Mouse (Mus musculus) MEL (cell line): Measurements from ENCODE around the gene Trip11.

ENCODE experiments used
- CTCF ChIP-seq, 3 experiments: IDR thresholded peaks in 2 of 3; conservative IDR thresholded peaks in 1 of 3; 2 replicates each; pipeline ENCODE4 v1.5.1; 2011 to 2012; ENCODE audit warnings: low read length in 3 of 3, low read depth in 2 of 3, mild to moderate bottlenecking in 2 of 3, improper control_type of control experiment in 1 of 3, inconsistent platforms in 1 of 3, mixed read lengths in 1 of 3, moderate library complexity in 1 of 3; ENCODE audit not compliant: control insufficient read depth in 1 of 3, insufficient read depth in 1 of 3, poor library complexity in 1 of 3, severe bottlenecking in 1 of 3
- EP300 ChIP-seq, 2 experiments: IDR thresholded peaks; 2 replicates each; pipeline ENCODE4 v1.6.1; 2011; ENCODE audit warnings: improper control_type of control experiment in 2 of 2, low read length in 2 of 2, low read depth in 1 of 2, mild to moderate bottlenecking in 1 of 2
- GABPA ChIP-seq: IDR thresholded peaks from 2 replicates; pipeline ENCODE4 v1.6.1; 2012; ENCODE audit warnings: low read depth, mild to moderate bottlenecking, inconsistent platforms, low read length, improper control_type of control experiment, moderate library complexity
- GATA1 ChIP-seq: IDR thresholded peaks from 2 replicates; pipeline ENCODE4 v1.6.1; 2011; ENCODE audit warnings: low read depth, low read length, improper control_type of control experiment
- MAFK ChIP-seq: IDR thresholded peaks from 2 replicates; pipeline ENCODE4 v1.6.1; 2011; ENCODE audit warnings: low read depth, mild to moderate bottlenecking, low read length, improper control_type of control experiment, borderline replicate concordance
- NRF1 ChIP-seq: IDR thresholded peaks from 2 replicates; pipeline ENCODE4 v1.6.1; 2014; ENCODE audit warnings: low read depth, mild to moderate bottlenecking, inconsistent platforms, low read length, improper control_type of control experiment, moderate library complexity; ENCODE audit not compliant: poor library complexity, insufficient read depth, severe bottlenecking
- POLR2A ChIP-seq, 2 experiments: IDR thresholded peaks; 2 replicates each; pipeline ENCODE4 v1.6.1; 2011 to 2012; ENCODE audit warnings: low read length in 2 of 2, mild to moderate bottlenecking in 2 of 2, control low read depth in 1 of 2, improper control_type of control experiment in 1 of 2, low read depth in 1 of 2, moderate library complexity in 1 of 2; ENCODE audit not compliant: control insufficient read depth in 1 of 2, insufficient read depth in 1 of 2, poor library complexity in 1 of 2
- POLR2AphosphoS5 ChIP-seq: IDR thresholded peaks from 2 replicates; pipeline ENCODE4 v1.6.1; 2012; ENCODE audit warnings: low read depth, borderline replicate concordance, mild to moderate bottlenecking, inconsistent platforms, low read length, moderate library complexity, mixed read lengths
- RAD21 ChIP-seq: IDR thresholded peaks from 2 replicates; pipeline ENCODE4 v1.6.1; 2011; ENCODE audit warnings: mild to moderate bottlenecking, low read depth, low read length, improper control_type of control experiment
- SMC3 ChIP-seq: IDR thresholded peaks from 2 replicates; pipeline ENCODE4 v1.6.1; 2011; ENCODE audit warnings: low read depth, low read length, improper control_type of control experiment
- USF2 ChIP-seq, 2 experiments: IDR thresholded peaks; 2 replicates each; pipeline ENCODE4 v1.6.1; 2011 to 2012; ENCODE audit warnings: improper control_type of control experiment in 2 of 2, low read length in 2 of 2, borderline replicate concordance in 1 of 2, inconsistent platforms in 1 of 2, low read depth in 1 of 2, mild to moderate bottlenecking in 1 of 2; ENCODE audit not compliant: insufficient read depth in 1 of 2
- ZKSCAN1 ChIP-seq: IDR thresholded peaks from 2 replicates; pipeline ENCODE4 v1.6.1; 2012; ENCODE audit warnings: low read depth, mild to moderate bottlenecking, inconsistent platforms, low read length, improper control_type of control experiment, moderate library complexity

DNA sequence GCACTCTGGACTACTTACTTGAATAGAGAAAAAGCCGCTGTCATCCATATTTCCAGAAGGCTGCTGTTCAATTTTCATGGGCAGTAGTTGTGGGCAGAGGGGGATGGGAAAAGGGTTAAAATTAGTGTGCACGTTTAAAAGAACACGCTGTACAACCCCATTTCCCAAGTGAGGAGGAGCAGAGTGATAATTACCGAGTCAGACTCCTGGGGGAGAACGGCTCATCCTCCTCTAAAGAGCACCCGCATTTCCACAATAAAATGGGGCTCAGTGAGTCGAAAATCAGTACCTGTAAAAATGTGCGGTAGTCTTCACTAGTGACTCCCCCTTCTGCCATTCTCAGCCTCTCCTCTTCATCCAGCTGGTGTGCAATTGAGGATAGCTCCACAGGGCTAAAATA lies 34.9 kb upstream of the Trip11 start:
- TF ChIP-seq POLR2AphosphoS5 (no peak), SMC3 (no peak), POLR2A (IDR thresholded peaks at IDR 0.05; ENCODE audit: control insufficient read depth in 1 of 2, insufficient read depth in 1 of 2, low read depth in 1 of 2, low read length in 2 of 2, poor library complexity in 1 of 2) (no peak), CTCF (IDR thresholded peaks at IDR 0.05 in 2 of 3, conservative IDR thresholded peaks at IDR 0.05 in 1 of 3; ENCODE audit: control insufficient read depth in 1 of 3, insufficient read depth in 1 of 3, low read depth in 2 of 3, low read length in 3 of 3, poor library complexity in 1 of 3, severe bottlenecking in 1 of 3) (no peak), USF2 (IDR thresholded peaks at IDR 0.05; ENCODE audit: borderline replicate concordance in 1 of 2, insufficient read depth in 1 of 2, low read depth in 1 of 2, low read length in 2 of 2) (no peak), GATA1 (no peak), EP300 (IDR thresholded peaks at IDR 0.05; ENCODE audit: low read depth in 1 of 2, low read length in 2 of 2) (no peak), RAD21 (no peak), MAFK (no peak), NRF1 (no peak), GABPA (no peak), ZKSCAN1 (no peak)
